Mouse (Mus musculus): ENCODE results near the gene Mageh1.
"Not testable (repeated sequence)": the region's sequence is repeated elsewhere in the genome, so short reads cannot be mapped to it uniquely, and the experiment has no call there.

Mageh1 gene

GRCm38 (mm10) chrX:153037087-153037971, at the start of gene Mageh1:
Gene Mageh1, minus strand, starts transcription at chrX:153037575.
- DNase-seq = peak; percentile 86 to 87

- not testable (repeated sequence) for DNase-seq
These were observed 783 bp upstream of the Mageh1 start for GRCm38 (mm10) chrX:153037972-153038744.

GRCm38 (mm10) chrX:153031547-153031946, 5.8 kb downstream of the Mageh1 start:
- DNase-seq = not testable (repeated sequence)

- DNase-seq = not testable (repeated sequence)
These were observed 11.7 kb downstream of the Mageh1 start for GRCm38 (mm10) chrX:153025709-153026108.

DNA sequence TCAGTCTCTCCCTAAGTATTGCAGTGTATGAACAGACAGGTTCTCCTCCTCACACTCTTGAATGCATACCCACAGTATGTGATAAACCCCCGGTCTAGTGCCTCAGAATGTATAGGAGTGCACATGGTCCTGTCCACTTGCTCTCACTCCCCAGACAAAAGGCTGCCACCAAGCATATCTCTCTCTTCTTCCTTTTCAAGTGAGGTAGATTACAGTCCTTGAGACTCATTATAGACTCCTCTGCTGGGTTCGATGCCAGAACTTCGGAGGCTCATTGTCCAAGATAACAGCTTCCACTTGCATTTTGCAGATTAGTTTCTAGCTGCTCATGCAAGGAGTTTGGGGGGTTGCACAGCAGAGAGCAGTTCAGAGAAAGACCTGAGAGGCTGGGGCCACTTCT, 12.1 kb downstream of the Mageh1 start:
- not testable (repeated sequence) for DNase-seq

- no peak for DNase-seq
These were observed 29.7 kb downstream of the Mageh1 start for GRCm38 (mm10) chrX:153007685-153008047.

DNA sequence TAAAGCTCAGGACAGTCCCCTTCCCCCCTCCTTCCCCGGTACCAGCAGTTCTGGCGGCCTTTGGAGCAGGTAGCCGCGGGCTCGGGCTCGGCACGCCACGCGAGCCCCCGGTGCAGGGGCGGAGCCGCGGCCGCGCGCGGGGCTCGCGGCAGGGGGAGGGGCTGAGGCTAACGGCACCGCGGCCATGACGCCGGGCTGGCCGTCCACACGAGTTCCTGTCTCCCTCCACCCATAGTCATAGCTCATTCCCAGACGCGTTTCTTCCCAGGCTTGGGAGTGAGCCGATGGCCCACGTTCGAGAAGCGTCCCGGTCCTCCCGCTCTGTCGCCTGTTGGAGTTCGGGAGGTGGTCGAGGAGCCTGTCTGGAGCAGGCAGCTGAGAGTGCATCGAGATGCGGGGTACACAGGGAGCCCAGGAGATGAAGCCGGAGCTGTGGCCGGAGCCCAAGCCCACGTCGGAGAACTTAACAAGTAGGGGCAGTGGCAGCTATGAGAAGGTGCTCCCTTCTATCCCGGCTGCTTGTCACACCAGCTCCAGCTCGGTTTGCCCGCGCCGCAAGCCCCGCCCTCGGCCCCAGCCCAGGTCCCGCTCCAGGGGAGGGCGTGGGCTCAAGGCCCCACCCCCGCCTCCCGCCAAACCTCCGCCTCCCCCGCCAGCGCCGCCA, 30.2 kb downstream of the Mageh1 start:
- peak; percentile 73 to 76 for DNase-seq

DNA sequence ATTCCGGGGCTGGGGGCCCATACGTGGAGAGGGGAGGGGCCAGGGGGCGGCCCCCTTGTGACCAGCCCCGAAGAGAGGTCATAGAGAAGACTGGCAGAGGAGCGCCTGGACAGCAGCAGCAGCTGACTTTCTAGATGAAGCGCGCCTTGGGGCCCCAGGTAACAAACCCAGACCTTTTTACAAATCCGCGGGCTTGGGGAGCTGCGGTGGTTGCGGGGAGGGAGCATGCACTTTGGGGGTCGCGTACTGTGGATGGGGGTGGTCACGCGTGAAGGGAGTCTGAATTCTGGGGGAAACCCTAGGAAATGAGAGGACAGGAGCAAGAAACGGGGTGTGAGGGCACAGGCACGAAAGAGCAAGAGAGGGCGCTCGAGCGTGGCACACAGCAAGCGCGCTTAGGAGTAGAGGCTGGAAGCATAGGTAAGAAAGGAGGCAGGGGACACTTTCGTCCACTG, 31.0 kb downstream of the Mageh1 start, which contains the start of gene Usp51:
Usp51 (plus strand) TSS at position 83 of the 455 bp plus-strand sequence.
- peak; percentile 70 to 76 for DNase-seq

DNA sequence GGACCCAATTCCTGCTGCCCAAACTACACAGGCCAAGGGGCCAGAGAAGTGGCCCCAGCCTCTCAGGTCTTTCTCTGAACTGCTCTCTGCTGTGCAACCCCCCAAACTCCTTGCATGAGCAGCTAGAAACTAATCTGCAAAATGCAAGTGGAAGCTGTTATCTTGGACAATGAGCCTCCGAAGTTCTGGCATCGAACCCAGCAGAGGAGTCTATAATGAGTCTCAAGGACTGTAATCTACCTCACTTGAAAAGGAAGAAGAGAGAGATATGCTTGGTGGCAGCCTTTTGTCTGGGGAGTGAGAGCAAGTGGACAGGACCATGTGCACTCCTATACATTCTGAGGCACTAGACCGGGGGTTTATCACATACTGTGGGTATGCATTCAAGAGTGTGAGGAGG, 41.3 kb downstream of the Mageh1 start:
- not testable (repeated sequence) for DNase-seq

DNA sequence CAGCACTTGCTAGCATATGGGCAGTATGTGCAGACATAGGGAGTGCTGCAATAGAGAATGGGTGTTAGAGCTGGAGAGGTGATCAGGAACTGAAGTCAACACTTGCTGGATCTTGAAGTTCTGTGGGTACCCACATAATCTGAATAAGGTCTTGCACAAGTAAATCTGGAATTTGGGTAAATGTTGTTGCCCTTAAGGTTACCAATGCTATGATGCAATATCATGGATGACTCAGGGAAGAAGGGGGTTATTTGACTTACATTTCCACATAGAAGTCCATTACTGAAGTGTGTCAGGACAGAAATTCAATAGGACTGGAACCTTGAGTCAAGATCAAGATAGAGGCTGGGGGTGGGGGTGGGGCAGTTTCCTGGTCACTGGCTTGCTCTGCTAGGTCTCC, 47.5 kb downstream of the Mageh1 start:
- DNase-seq = not testable (repeated sequence)

Data from cerebellum, adult 18-20 months (tissue).